Mouse (Mus musculus) urinary bladder, postnatal 4 days (tissue): ENCODE measurements around the gene Tmprss7.

Source experiments
- DNase-seq, 2 experiments: peaks; one replicate each; pipeline ENCODE4 v3.0.0; 2021 to 2022; ENCODE audit warnings: low spot score in 2 of 2

Tmprss7 gene

GRCm38 (mm10) chr16:45693558-45693957 lies at the start of gene Tmprss7:
Gene Tmprss7, minus strand, starts transcription at chr16:45693658.
- DNase-seq, result no peak

- DNase-seq, result peak; percentile 94
Measured at GRCm38 (mm10) chr16:45742615-45743476, 49.4 kb upstream of the Tmprss7 start, which contains the start of gene Abhd10. Gene Abhd10, minus strand, starts transcription at chr16:45742955.

DNA sequence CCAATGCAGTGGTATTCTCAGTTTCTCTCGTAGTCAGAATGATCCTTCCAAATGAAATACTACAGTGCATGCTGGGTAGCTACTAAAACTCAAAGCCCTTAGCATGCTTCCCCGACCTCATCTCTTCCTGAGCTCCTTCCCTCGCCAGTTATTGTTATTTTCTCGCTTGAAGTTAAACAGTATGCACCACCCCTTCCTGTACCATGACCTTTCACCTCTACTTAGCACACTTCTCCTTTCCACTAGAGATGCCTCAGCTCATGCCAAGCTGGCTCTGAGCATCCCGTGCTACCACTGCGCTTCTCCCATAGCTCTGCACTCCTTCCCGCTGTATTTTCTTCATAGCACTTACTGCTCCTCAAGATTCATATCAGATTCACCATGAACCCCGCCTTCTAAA lies 44.4 kb upstream of the Tmprss7 start:
- DNase-seq, result no peak

DNA sequence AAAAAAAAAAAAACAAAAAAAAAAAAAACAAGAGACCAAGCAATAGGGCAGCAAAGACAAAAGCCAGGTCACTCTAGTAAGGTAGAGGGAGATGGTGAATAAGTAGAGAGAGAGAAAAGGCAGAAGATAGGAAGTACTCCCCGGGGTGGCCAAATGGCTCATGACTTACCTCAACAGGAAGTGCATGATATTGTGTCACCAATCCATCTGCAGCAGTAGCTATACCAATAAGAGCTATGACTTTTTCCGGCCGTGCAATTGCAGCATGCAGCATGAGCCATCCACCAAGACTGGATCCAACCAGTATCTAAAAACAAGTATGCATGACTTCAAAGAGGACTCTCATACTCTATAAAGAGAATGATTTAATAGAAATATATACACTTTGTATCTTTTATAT lies 43.3 kb upstream of the Tmprss7 start:
- DNase-seq, result no peak

DNA sequence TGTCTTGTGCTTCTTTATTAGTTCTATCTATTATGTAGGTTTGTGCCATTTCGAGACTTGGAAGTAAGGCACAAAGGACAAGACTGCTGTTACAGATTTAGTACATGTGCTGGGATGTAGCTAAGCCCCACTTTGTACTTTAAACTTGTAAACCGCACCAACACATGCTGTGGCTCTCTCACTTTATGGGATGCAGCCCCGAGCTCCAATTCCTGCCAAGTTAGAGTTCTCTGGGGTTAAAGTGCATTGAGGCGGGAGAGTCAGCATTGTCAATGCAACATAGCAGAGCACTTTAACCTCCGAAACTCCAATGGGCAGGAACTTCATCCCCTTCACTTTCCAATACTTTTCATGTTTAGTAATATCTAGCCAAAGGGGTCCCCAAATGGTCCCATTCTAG lies 35.7 kb upstream of the Tmprss7 start:
- no peak for DNase-seq

DNA sequence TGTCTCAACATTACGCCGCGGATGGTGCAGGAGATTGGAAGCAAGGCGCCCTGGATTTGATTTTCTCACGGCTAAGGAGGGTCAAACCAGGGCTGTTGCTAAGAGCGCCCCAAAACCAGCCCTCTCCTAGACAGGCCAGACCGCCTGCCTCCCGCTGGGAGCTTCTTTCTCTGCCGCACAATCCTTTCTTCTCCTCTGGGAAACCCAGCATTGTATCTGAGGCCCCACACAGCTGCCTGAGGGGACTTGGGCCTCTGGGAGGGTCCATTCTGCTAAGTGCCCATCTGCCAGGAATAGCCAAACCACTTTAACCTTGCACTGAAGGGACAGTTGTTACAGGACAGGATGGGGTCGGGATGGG lies 31.3 kb upstream of the Tmprss7 start:
- no peak for DNase-seq

GRCm38 (mm10) chr16:45724061-45724741 lies 30.7 kb upstream of the Tmprss7 start, which contains the start of gene Tagln3:
Gene Tagln3, minus strand, starts transcription at chr16:45724608.
- no peak for DNase-seq

DNA sequence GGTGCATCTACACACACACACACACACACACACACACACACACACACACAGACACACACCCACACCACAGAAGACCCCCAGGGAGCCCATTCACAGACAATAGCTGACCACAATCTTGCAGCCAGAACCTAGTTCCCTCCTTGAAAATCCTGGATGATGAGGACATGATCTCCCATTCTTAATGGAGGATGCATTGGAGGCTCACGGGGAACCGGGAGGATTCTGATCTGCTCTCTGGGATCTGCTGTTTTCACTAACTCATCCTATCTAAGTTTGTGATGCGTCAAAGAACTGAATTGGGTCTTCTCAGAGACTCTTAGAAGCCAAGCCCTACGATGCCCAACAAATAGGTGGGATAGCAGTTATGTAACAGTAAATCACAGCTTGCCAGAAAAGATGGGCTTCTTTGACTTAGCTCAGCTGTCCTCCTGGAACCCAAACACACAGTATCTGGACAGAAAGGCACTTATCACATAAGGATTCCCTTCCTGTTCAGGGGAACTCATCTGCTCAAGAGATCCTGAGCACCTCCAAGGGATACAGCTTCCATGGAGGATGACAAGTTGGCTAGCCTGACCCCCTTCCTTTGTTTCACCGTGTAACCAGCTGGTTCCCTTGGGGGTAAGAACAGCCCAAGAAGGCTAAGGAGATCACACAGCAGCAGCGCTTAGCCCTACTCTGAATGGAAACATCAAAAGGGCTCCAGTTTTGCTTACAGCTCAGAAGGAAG lies 29.9 kb upstream of the Tmprss7 start:
- DNase-seq, result no peak

GRCm38 (mm10) chr16:45722460-45722951 lies 29.0 kb upstream of the Tmprss7 start:
- DNase-seq, result no peak

- no peak for DNase-seq
Measured at GRCm38 (mm10) chr16:45720022-45720630, 26.7 kb upstream of the Tmprss7 start.

- DNase-seq, result no peak
Measured at GRCm38 (mm10) chr16:45718296-45718695, 24.8 kb upstream of the Tmprss7 start.

GRCm38 (mm10) chr16:45714489-45715150 lies 21.2 kb upstream of the Tmprss7 start:
- DNase-seq, result no peak

DNA sequence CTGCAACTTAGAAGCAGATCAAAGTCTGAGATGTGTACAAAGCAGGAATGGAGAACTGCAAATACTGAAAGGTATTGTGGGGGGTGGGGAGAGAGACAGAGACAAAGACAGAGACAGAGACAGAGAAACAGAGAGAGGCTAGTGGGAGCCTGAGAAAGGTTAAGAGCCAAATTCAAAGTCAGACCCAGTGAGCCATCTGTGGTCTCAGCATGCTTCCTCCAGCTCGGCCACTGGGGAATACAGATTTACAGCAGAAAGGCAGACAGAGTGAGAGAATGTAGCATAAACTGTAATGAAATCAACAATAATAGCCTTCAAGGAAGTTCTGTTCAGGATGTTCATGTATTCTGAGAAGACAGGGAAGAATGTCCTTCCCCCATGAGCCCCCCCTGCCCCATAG lies 20.4 kb upstream of the Tmprss7 start:
- no peak for DNase-seq

DNA sequence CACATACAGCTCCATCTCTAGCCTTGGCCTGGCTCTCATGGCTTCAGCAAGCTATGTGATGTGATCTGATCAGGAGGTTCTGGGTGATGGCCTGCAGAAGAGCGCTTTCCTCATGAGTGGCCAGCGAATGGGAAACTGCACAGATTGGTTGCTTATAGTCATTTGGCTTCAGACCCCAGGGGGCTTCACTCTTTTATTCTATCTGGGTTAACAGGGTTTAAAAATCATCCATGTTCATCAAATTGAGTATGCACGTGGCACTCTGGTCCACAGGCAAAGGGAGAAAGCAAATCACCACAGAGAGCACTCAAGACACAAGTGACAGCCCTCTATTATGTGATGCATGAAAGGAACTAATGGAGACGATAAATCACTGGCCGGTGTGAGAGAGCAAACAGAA lies 19.8 kb upstream of the Tmprss7 start:
- DNase-seq, result no peak

- DNase-seq, result no peak
Measured at GRCm38 (mm10) chr16:45711263-45711662, 17.8 kb upstream of the Tmprss7 start.

GRCm38 (mm10) chr16:45699301-45699700 lies 5.8 kb upstream of the Tmprss7 start:
- no peak for DNase-seq

- DNase-seq, result no peak
Measured at GRCm38 (mm10) chr16:45697996-45698395, 4.5 kb upstream of the Tmprss7 start.

GRCm38 (mm10) chr16:45695445-45696160 lies 2.1 kb upstream of the Tmprss7 start:
- no peak for DNase-seq

DNA sequence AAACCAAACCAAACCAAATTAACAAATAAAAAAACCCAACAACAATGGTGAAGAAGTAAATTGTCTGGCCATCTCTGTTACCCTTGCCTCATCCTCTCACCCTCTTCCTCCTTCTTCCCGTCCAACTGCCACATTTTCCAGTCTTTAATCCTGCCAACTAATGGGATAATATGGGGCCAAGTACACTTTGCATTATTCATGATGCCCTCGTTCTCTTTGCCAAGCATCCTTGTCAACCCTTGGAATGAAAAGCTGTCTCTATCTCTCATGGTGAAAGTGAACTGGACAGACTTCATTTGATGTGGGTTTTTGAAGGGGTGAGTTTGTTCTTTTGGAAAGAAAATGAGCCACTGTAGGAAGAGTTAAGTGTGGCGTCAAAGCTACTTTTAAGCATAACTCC lies 607 bp downstream of the Tmprss7 start:
- no peak for DNase-seq

- DNase-seq, result no peak
Measured at GRCm38 (mm10) chr16:45690178-45690577, 3.3 kb downstream of the Tmprss7 start.

- no peak for DNase-seq
Measured at GRCm38 (mm10) chr16:45686833-45687232, 6.6 kb downstream of the Tmprss7 start.
